Mouse (Mus musculus) intestine, embryonic 14.5 days (tissue): ENCODE measurements around the gene Plekha8. TPM values are rescaled to one million over a fixed set of nuclear protein-coding genes. Genes with fewer than 3 reads are reported as not detected.
A peak's percentile ranks its signal among the peaks of the same experiment; 100 is the strongest.

Source experiments
- ATAC-seq: fragments of 200-750 bp; cut with Nextera tagmentation; replicated peaks from 2 replicates; pipeline ENCODE4 v1.8.0; 2017; ENCODE audit warnings: low read depth, moderate number of reproducible peaks, moderate TSS enrichment, moderate library complexity; ENCODE audit not compliant: low FRiP score, low TSS enrichment
- DNase-seq: peaks from one replicate; pipeline ENCODE4 v3.0.0-alpha.2; 2018; ENCODE audit warnings: low spot score
- H3K27ac ChIP-seq: fragments of 300-500 bp; sonication (generic); 2 replicates; pipeline ENCODE4 v1.5.1; 2014; ENCODE audit warnings: low read depth, mild to moderate bottlenecking, control low read depth
- H3K27me3 ChIP-seq: fragments of 300-500 bp; sonication (generic); replicated peaks from 2 replicates; pipeline ENCODE4 v1.6.1; 2014; ENCODE audit warnings: low read length, control low read depth; ENCODE audit not compliant: control insufficient read depth, insufficient read depth
- H3K36me3 ChIP-seq: fragments of 300-500 bp; sonication (generic); 2 replicates; pipeline ENCODE4 v1.6.1; 2014; ENCODE audit warnings: low read length, control low read depth; ENCODE audit not compliant: control insufficient read depth, insufficient read depth
- H3K4me1 ChIP-seq: fragments of 300-500 bp; sonication (generic); replicated peaks from 2 replicates; pipeline ENCODE4 v1.6.1; 2014; ENCODE audit warnings: low read length, control low read depth, mixed read lengths; ENCODE audit not compliant: control insufficient read depth, insufficient read depth
- H3K4me2 ChIP-seq: fragments of 300-500 bp; sonication (generic); 2 replicates; pipeline ENCODE4 v1.6.1; 2014; ENCODE audit warnings: low read length
- H3K4me3 ChIP-seq: fragments of 300-500 bp; sonication (generic); 2 replicates; pipeline ENCODE4 v1.5.1; 2014; ENCODE audit warnings: low read depth, low read length, control low read depth, mixed read lengths
- H3K9ac ChIP-seq: fragments of 300-500 bp; sonication (generic); 2 replicates; pipeline ENCODE4 v1.6.1; 2014; ENCODE audit warnings: mild to moderate bottlenecking, low read length
- H3K9me3 ChIP-seq: fragments of 300-500 bp; sonication (generic); 2 replicates; pipeline ENCODE4 v1.6.1; 2016; ENCODE audit warnings: low read length, control low read depth; ENCODE audit not compliant: control insufficient read depth
- WGBS: fragments of 180-500 bp; shearing (Covaris S2); extraction: QIAGEN DNeasy Blood & Tissue Kit; methylation state at CpG from one replicate; pipeline ENCODE4 v1.1.7; 2014; 5-methylcytosine and 5-hydroxymethylcytosine counted together
- polyA plus RNA-seq: library from polyadenylated mRNA; unstranded; fragments of >200 nt; fragmentation: Nextera tagmentation; extraction: Ambion mirVana; gene quantifications from 2 replicates; pipeline ENCODE4 v1.2.1, GENCODE M21; 2014

Plekha8 gene
- polyA plus RNA-seq, 1 experiment from 2014 or later: 12.2 TPM

DNA sequence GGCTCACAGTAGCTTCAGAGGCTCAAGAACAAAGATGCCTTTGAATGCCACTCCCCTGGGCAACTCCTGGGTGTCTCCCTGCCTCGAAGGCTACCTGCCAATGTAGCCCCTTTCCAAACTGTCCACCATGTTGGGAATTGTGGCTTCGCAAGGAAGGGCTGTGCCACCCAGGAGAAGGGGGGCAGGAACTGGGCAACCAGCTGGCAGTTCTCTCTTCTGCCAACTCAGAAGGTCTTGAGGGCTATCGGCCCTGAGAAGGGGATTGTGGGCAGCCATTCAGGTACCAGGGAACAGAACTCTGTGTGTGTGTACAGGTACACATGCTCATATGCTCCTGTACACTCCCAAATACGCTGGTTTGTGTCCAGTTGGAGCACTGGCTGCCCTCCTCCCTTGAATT lies 89.2 kb downstream of the Plekha8 start:
- WGBS: 85% methylated on average over 4 of the region's 4 CpGs
- Histone ChIP-seq H3K9me3 (no peaks in the 10 kb centered on the region), H3K27ac (no peak overlapping the region), H3K36me3 (no peaks in the 10 kb centered on the region), H3K9ac (no peak overlapping the region), H3K27me3 (peaks cover 19% of the 10 kb centered on the region; the same call in 1 of the 2 replicates), H3K4me2 (no peak overlapping the region), H3K4me1 (peaks cover 6% of the 10 kb centered on the region), H3K4me3 (no peak overlapping the region)
- no peak for DNase-seq
- ATAC-seq: no peak

DNA sequence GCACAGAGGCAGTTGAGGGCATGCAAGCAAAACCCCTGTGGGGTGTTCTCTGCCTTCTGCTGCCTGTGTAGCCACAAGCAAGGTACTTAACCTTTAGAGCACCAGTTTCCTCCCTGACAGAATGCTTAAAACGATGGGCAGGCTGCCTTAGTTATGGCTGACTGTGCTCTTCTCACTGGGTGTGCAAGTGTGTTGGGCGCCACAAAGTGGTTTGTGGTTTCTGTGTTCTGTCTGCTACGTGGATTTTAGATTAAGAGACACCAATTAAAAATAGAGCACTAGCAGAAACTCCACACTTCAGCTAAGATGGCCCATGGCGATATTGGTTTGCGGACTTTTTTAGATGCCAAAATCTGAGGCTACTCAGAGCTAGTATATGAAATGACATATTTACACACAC lies 90.2 kb downstream of the Plekha8 start:
- ATAC-seq (no peak), DNase-seq (no peak)
- Histone ChIP-seq H3K4me2 (no peak overlapping the region), H3K9ac (no peak overlapping the region), H3K27ac (no peak overlapping the region), H3K4me3 (no peak overlapping the region), H3K9me3 (no peaks in the 10 kb centered on the region), H3K27me3 (peaks cover 16% of the 10 kb centered on the region; the same call in 1 of the 2 replicates), H3K36me3 (no peaks in the 10 kb centered on the region), H3K4me1 (peaks cover 6% of the 10 kb centered on the region)
- WGBS: 79% methylated on average over 5 of the region's 5 CpGs

DNA sequence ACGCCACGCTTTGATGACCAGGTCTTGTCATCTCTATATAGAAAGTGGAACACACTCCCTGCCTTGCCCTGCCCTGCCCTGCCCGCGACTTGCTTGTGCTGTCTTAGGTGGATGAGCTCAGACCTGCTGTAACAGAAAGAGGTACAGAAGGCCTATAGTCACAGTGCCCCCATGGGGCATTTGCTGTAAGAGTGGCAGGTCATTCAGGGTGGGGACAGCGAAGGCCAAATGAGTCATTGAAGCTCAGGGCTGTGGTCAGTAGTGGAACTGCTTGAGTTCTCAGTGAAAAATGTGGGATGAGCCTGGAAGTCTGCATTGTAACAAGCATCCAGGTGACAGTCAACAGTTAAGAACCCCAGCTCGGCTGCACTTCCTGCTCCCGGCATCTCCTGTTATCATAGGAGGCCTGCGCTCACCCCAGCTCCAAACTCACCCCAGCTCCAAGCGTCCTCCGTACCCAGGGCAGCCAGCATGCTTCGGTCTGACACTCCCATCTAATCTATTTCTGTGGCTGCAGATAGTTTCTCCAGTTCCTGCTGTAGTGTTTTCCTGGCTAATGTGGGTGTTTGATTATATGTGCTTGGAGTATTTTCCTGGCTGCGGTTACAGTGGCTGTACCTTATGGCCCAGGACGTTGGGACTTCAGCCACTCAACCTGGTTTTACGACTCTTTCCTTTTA lies 90.9 kb downstream of the Plekha8 start:
- Histone ChIP-seq H3K4me3 (no peak overlapping the region), H3K36me3 (no peaks in the 10 kb centered on the region), H3K27ac (no peak overlapping the region), H3K27me3 (peaks cover 16% of the 10 kb centered on the region; the same call in 1 of the 2 replicates), H3K4me1 (peaks cover 6% of the 10 kb centered on the region), H3K9me3 (no peaks in the 10 kb centered on the region), H3K9ac (no peak overlapping the region), H3K4me2 (no peak overlapping the region)
- 70% methylated on average over 14 of the region's 14 CpGs for WGBS
- ATAC-seq: no peak
- peak; percentile 48 for DNase-seq

DNA sequence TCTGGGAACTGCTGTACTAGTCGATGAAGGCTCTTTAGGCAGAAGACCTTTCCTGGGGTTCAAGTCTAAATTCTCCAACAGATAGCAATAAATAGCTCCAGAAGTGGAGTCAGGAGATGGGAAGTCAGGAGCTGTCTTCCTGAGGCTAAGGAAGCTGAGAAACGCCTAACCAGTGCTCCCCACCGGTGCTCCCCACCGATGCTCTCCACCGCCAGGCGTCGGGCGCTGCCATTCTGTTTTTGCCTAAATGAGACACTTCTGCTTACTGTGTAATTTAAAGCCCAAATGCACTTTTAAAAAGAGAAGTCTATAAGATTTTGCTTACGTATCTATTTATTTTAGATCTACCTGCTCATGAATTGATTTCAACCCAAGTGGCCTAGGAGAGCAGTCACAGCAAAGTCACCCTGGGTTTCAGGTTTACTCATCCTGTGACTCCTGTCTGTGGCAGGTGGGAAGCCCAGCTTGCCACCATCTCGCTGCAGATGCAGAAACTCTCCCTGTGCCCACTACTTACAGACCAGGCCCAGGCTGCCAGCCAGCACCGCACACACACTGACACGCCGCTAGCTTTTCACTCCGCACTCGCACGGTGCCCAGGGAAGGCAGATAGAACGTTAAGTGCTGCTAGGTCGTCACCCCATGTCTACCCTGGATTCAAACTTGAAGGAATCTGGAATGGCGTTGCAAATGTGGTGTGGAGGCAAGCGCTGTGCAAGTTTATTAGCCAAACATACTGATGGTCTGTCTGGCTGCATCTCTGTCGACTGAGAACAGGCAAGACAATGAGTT lies 92.2 kb downstream of the Plekha8 start:
- ATAC-seq (no peak), DNase-seq (no peak)
- peaks cover 16% of the 10 kb centered on the region; the same call in 1 of the 2 replicates for H3K27me3 ChIP-seq
- H3K27ac ChIP-seq: no peak overlapping the region
- peaks cover 6% of the 10 kb centered on the region for H3K4me1 ChIP-seq
- no peak overlapping the region for H3K9ac ChIP-seq
- H3K36me3 ChIP-seq: no peaks in the 10 kb centered on the region
- H3K9me3 ChIP-seq: no peaks in the 10 kb centered on the region
- H3K4me2 ChIP-seq: no peak overlapping the region
- 87% methylated on average over 21 of the region's 21 CpGs for WGBS
- no peak overlapping the region for H3K4me3 ChIP-seq

DNA sequence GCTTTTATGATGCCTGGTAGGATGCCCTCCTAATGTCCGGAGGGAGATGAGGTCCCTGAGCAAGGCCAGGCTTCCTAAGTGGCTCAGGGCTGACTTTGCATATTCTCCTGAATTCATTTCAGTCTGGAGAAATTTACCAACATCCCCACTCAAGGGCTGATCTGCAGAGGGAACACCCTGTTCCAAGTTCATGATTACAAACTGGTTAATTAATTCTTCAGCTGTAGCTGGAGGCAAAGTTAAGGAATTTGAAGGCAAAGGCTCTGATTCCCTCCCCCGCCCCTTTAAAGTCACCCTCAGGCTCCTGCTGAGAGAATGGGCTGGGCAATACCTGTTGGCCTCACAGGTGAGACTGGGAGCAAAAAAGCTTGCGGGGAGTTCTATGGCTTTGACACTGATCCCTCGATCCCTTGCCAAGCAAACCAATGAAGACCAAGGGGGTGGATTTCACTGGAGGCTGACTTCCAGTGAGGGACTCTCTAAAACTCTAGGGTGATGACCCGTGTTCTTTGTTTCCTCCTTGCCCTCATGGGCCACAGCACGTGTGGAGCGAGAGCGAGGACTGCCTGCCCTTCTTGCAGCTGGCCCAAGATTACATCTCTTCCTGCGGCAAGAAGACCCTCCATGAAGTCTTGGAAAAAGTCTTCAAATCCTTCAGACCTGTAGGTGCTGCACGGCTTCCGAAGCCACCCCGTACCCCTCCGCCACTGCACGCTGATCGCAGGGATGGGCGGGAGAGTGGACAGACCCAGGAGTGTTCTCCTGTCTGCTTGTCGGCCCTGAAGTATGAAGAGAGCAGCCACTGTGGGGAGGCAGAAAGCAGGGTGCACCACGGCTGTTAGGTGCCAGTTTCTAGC lies 93.8 kb downstream of the Plekha8 start:
- H3K4me1 ChIP-seq: no peaks in the 10 kb centered on the region
- no peak for ATAC-seq

DNA sequence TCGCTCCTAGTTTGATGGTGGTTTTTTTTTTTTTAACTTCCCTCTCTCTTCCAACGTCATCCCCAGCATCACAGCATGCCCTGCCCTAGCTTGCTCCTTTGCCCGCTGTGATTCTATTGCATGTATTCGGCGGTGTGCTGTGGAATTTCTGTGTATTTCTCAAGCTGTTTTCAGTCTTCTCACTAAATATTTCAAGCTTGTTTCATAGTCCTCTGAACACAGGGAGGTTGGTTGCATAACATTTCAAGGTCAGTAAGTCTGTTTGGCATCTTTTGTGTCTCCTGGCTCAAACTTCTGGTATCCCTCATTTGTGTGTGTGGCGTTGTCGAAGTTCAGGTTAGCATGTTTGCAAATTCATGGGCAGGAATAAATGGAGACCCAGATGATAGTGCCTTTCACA lies 94.8 kb downstream of the Plekha8 start:
- no peak overlapping the region for H3K4me2 ChIP-seq
- no peak overlapping the region for H3K4me3 ChIP-seq
- H3K9me3 ChIP-seq: no peaks in the 10 kb centered on the region
- ATAC-seq: no peak
- no peaks in the 10 kb centered on the region for H3K4me1 ChIP-seq
- H3K36me3 ChIP-seq: no peaks in the 10 kb centered on the region
- no peak overlapping the region for H3K9ac ChIP-seq
- H3K27ac ChIP-seq: no peak overlapping the region
- no peaks in the 10 kb centered on the region for H3K27me3 ChIP-seq
- 88% methylated on average over 7 of the region's 7 CpGs for WGBS
- no peak for DNase-seq

More for the DNA sequence above, 93.8 kb downstream of the Plekha8 start:
- no peaks in the 10 kb centered on the region for H3K9me3 ChIP-seq
- peak; percentile 29 for DNase-seq
- H3K4me2 ChIP-seq: no peak overlapping the region
- no peak overlapping the region for H3K9ac ChIP-seq
- H3K27ac ChIP-seq: no peak overlapping the region
- H3K27me3 ChIP-seq: peaks cover 2% of the 10 kb centered on the region; the same call in 1 of the 2 replicates
- no peak overlapping the region for H3K4me3 ChIP-seq
- H3K36me3 ChIP-seq: no peaks in the 10 kb centered on the region
- WGBS: 77% methylated on average over 18 of the region's 18 CpGs

DNA sequence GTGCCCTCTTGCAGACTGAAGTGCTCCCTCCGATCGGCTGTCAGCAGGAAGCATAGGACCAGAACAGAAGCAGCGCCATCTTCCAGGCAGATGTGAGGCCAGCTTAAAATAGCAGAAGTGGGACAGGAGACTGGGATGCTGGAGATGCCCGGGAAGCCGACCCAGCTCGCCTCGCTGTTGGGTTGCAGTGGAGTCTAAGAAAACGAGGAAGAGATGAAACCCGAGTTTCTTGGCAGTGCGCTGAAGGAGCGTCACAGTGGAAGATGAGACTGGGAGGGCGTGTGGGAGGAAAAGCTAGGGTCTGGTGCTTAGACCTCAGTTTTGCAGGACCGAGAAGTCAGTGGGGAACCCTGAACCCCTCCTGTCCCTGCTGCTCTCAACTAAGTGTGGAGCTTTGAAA lies 95.9 kb downstream of the Plekha8 start:
- Histone ChIP-seq H3K36me3 (no peaks in the 10 kb centered on the region), H3K4me1 (no peaks in the 10 kb centered on the region)
- peak; percentile 37 for DNase-seq

DNA sequence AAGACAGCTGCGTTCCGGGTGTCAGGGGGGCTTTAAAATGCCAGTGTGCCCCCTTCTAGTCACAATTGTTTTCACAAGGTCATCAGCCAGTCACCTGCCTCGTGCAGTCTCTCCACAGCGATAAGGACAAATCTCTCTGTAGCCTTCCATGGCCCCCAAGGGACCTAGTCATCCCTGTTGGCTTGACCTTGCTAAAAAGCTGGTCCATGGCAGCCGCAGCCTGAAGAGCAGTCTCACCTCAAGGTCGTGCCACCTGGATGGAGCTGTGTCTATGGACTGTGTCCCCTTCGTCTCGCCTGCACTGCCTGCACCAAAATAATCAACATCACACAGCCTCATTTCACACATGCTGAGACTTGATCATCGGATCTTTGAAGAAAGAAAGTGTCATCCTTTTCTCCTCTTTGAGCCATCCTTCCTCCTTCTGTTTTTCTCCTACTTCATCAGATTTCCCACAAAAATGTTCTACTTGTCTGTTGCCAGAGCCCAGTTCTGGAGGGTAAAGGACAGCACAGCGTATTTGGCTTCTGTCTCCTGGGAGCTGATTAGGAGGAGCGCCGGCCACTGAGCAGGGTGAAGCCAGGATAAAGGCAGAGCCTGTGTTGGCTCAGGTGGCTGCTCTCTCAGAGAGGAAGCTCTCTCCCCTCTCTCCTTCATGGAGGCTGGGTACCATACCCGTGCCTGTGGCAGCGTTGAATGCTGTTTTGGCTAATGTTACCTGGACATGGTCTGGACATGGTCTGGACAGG lies 96.6 kb downstream of the Plekha8 start:
- Histone ChIP-seq H3K4me2 (no peak overlapping the region), H3K9me3 (no peaks in the 10 kb centered on the region), H3K27ac (no peak overlapping the region), H3K4me3 (no peak overlapping the region), H3K9ac (no peak overlapping the region), H3K4me1 (no peaks in the 10 kb centered on the region), H3K36me3 (no peaks in the 10 kb centered on the region), H3K27me3 (no peaks in the 10 kb centered on the region)
- no peak for ATAC-seq
- no peak for DNase-seq
- 78% methylated on average over 14 of the region's 14 CpGs for WGBS

More for the DNA sequence above, 95.9 kb downstream of the Plekha8 start:
- Histone ChIP-seq H3K4me2 (no peak overlapping the region), H3K27me3 (no peaks in the 10 kb centered on the region), H3K4me3 (no peak overlapping the region), H3K9ac (no peak overlapping the region), H3K9me3 (no peaks in the 10 kb centered on the region), H3K27ac (no peak overlapping the region)
- WGBS: 83% methylated on average over 13 of the region's 13 CpGs
- no peak for ATAC-seq
